Mouse (Mus musculus) embryonic facial prominence, embryonic 15.5 days (tissue): Measurements from ENCODE around the gene Col5a1. TPM values are rescaled to one million over a fixed set of nuclear protein-coding genes. Genes with fewer than 3 reads are reported as not detected.

Experiments
- ATAC-seq: fragments of 200-750 bp; cut with Nextera tagmentation; 2 replicates; pipeline ENCODE4 v1.8.0; 2017; ENCODE audit warnings: low read depth, moderate TSS enrichment; ENCODE audit not compliant: insufficient number of reproducible peaks, low FRiP score, low TSS enrichment
- H3K27ac ChIP-seq: fragments of 300-500 bp; sonication (generic); replicated peaks from 2 replicates; pipeline ENCODE4 v1.5.1; 2015; ENCODE audit warnings: mild to moderate bottlenecking, inconsistent platforms
- H3K27me3 ChIP-seq: fragments of 300-500 bp; sonication (generic); 2 replicates; pipeline ENCODE4 v1.6.1; 2015; ENCODE audit warnings: inconsistent platforms
- H3K36me3 ChIP-seq: fragments of 300-500 bp; sonication (generic); 2 replicates; pipeline ENCODE4 v1.6.1; 2015; ENCODE audit warnings: mild to moderate bottlenecking, inconsistent platforms
- H3K4me1 ChIP-seq: fragments of 300-500 bp; sonication (generic); 2 replicates; pipeline ENCODE4 v1.6.1; 2015; ENCODE audit warnings: inconsistent platforms
- H3K4me2 ChIP-seq: fragments of 300-500 bp; sonication (generic); replicated peaks from 2 replicates; pipeline ENCODE4 v1.6.1; 2015; ENCODE audit warnings: mild to moderate bottlenecking, inconsistent platforms
- H3K4me3 ChIP-seq: fragments of 300-500 bp; sonication (generic); replicated peaks from 2 replicates; pipeline ENCODE4 v1.5.1; 2015; ENCODE audit warnings: mild to moderate bottlenecking, inconsistent platforms
- H3K9ac ChIP-seq: fragments of 300-500 bp; sonication (generic); 2 replicates; pipeline ENCODE4 v1.6.1; 2015; ENCODE audit warnings: inconsistent platforms
- H3K9me3 ChIP-seq: fragments of 300-500 bp; sonication (generic); replicated peaks from 2 replicates; pipeline ENCODE4 v1.6.1; 2016; ENCODE audit warnings: inconsistent platforms
- WGBS: fragments of 180-500 bp; shearing (Covaris S2); methylation state at CpG from one replicate; pipeline ENCODE4 v1.1.7; 2015; 5-methylcytosine and 5-hydroxymethylcytosine counted together
- polyA plus RNA-seq: library from polyadenylated mRNA; unstranded; fragments of >200 nt; fragmentation: Nextera tagmentation; extraction: Ambion mirVana; gene quantifications from 2 replicates; pipeline ENCODE4 v1.2.1, GENCODE M21; 2015

Col5a1 gene
- polyA plus RNA-seq, 1 experiment from 2014 or later, result 217 TPM

- 78% methylated on average over 9 of the region's 9 CpGs for WGBS
- Histone ChIP-seq H3K36me3 (no peaks in the 10 kb centered on the region), H3K4me2 (no peak overlapping the region), H3K4me3 (no peak overlapping the region), H3K27me3 (no peaks in the 10 kb centered on the region), H3K27ac (no peak overlapping the region), H3K4me1 (peaks cover 50% of the 10 kb centered on the region), H3K9me3 (no peaks in the 10 kb centered on the region), H3K9ac (no peak overlapping the region)
- ATAC-seq, result no peak
Measured at GRCm38 (mm10) chr2:27901525-27902245, 15.5 kb downstream of the Col5a1 start.

GRCm38 (mm10) chr2:27902318-27902717, 16.1 kb downstream of the Col5a1 start:
- ATAC-seq, result no peak
- Histone ChIP-seq H3K4me3 (no peak overlapping the region), H3K27ac (no peak overlapping the region), H3K36me3 (no peaks in the 10 kb centered on the region; the same call in 1 of the 2 replicates), H3K9me3 (no peaks in the 10 kb centered on the region), H3K27me3 (no peaks in the 10 kb centered on the region), H3K4me1 (peaks cover 44% of the 10 kb centered on the region), H3K9ac (no peak overlapping the region), H3K4me2 (no peak overlapping the region)
- 57% methylated on average over 3 of the region's 3 CpGs for WGBS

- WGBS, result 52% methylated on average over 2 of the region's 2 CpGs
- H3K4me2 ChIP-seq, result no peak overlapping the region
Measured at GRCm38 (mm10) chr2:27905411-27905810, 19.2 kb downstream of the Col5a1 start.

GRCm38 (mm10) chr2:27910501-27910900, 24.3 kb downstream of the Col5a1 start:
- Histone ChIP-seq H3K9ac (no peak overlapping the region), H3K27ac (no peak overlapping the region), H3K9me3 (no peaks in the 10 kb centered on the region), H3K27me3 (no peaks in the 10 kb centered on the region), H3K4me2 (no peak overlapping the region), H3K4me1 (no peaks in the 10 kb centered on the region; the same call in 1 of the 2 replicates), H3K4me3 (no peak overlapping the region), H3K36me3 (no peaks in the 10 kb centered on the region; the same call in 1 of the 2 replicates)
- no peak for ATAC-seq
- WGBS, result 88% methylated on average over 3 of the region's 3 CpGs

More at GRCm38 (mm10) chr2:27905411-27905810, 19.2 kb downstream of the Col5a1 start:
- no peak overlapping the region for H3K9ac ChIP-seq
- H3K36me3 ChIP-seq, result no peaks in the 10 kb centered on the region; the same call in 1 of the 2 replicates
- peaks cover 27% of the 10 kb centered on the region for H3K4me1 ChIP-seq
- H3K9me3 ChIP-seq, result no peaks in the 10 kb centered on the region
- no peak overlapping the region for H3K27ac ChIP-seq
- H3K27me3 ChIP-seq, result no peaks in the 10 kb centered on the region
- no peak overlapping the region for H3K4me3 ChIP-seq
- ATAC-seq, result no peak

- Histone ChIP-seq H3K9me3 (no peaks in the 10 kb centered on the region), H3K36me3 (0 out of 2 replicates have a peak, but pooled peaks cover 3% of the 10 kb centered on the region), H3K4me2 (no peak overlapping the region), H3K9ac (no peak overlapping the region), H3K27me3 (no peaks in the 10 kb centered on the region), H3K4me3 (no peak overlapping the region), H3K27ac (no peak overlapping the region), H3K4me1 (peaks cover 17% of the 10 kb centered on the region)
- no peak for ATAC-seq
- 88% methylated on average over 1 of the region's 1 CpGs for WGBS
Measured at GRCm38 (mm10) chr2:27912546-27913275, 26.5 kb downstream of the Col5a1 start.

GRCm38 (mm10) chr2:27915726-27916125, 29.5 kb downstream of the Col5a1 start:
- Histone ChIP-seq H3K36me3 (0 out of 2 replicates have a peak, but pooled peaks cover 3% of the 10 kb centered on the region), H3K4me3 (no peak overlapping the region), H3K4me1 (peaks cover 32% of the 10 kb centered on the region), H3K27ac (no peak overlapping the region), H3K27me3 (no peaks in the 10 kb centered on the region), H3K4me2 (no peak overlapping the region), H3K9ac (no peak overlapping the region), H3K9me3 (no peaks in the 10 kb centered on the region)
- ATAC-seq, result no peak
- WGBS, result 52% methylated on average over 4 of the region's 4 CpGs

GRCm38 (mm10) chr2:27916316-27916715, 30.1 kb downstream of the Col5a1 start:
- H3K36me3 ChIP-seq, result 0 out of 2 replicates have a peak, but pooled peaks cover 3% of the 10 kb centered on the region
- H3K4me2 ChIP-seq, result no peak overlapping the region
- H3K27ac ChIP-seq, result no peak overlapping the region
- H3K27me3 ChIP-seq, result no peaks in the 10 kb centered on the region
- H3K9ac ChIP-seq, result no peak overlapping the region
- H3K4me3 ChIP-seq, result no peak overlapping the region
- H3K4me1 ChIP-seq, result peaks cover 34% of the 10 kb centered on the region
- WGBS, result 50% methylated on average over 2 of the region's 2 CpGs
- no peaks in the 10 kb centered on the region for H3K9me3 ChIP-seq
- no peak for ATAC-seq

- Histone ChIP-seq H3K9ac (no peak overlapping the region), H3K27me3 (no peaks in the 10 kb centered on the region), H3K36me3 (0 out of 2 replicates have a peak, but pooled peaks cover 3% of the 10 kb centered on the region), H3K4me3 (no peak overlapping the region), H3K4me2 (no peak overlapping the region), H3K9me3 (no peaks in the 10 kb centered on the region), H3K27ac (no peak overlapping the region), H3K4me1 (peaks cover 42% of the 10 kb centered on the region)
- ATAC-seq, result no peak
- WGBS, result 88% methylated on average over 3 of the region's 3 CpGs
Measured at GRCm38 (mm10) chr2:27917177-27917576, 31.0 kb downstream of the Col5a1 start.

- Histone ChIP-seq H3K27ac (no peak overlapping the region), H3K4me1 (peaks cover 43% of the 10 kb centered on the region), H3K4me3 (no peak overlapping the region), H3K36me3 (0 out of 2 replicates have a peak, but pooled peaks cover 3% of the 10 kb centered on the region), H3K9ac (no peak overlapping the region), H3K9me3 (no peaks in the 10 kb centered on the region), H3K27me3 (no peaks in the 10 kb centered on the region), H3K4me2 (no peak overlapping the region)
- 70% methylated on average over 7 of the region's 7 CpGs for WGBS
- ATAC-seq, result no peak
Measured at GRCm38 (mm10) chr2:27918106-27918505, 31.9 kb downstream of the Col5a1 start.

- ATAC-seq, result no peak
- Histone ChIP-seq H3K4me1 (peaks cover 43% of the 10 kb centered on the region), H3K27me3 (no peaks in the 10 kb centered on the region), H3K27ac (no peak overlapping the region), H3K4me2 (no peak overlapping the region), H3K4me3 (no peak overlapping the region), H3K9me3 (no peaks in the 10 kb centered on the region), H3K9ac (no peak overlapping the region), H3K36me3 (0 out of 2 replicates have a peak, but pooled peaks cover 3% of the 10 kb centered on the region)
- 91% methylated on average over 6 of the region's 6 CpGs for WGBS
Measured at GRCm38 (mm10) chr2:27919309-27919850, 33.2 kb downstream of the Col5a1 start.

- 69% methylated on average over 8 of the region's 8 CpGs for WGBS
- Histone ChIP-seq H3K9me3 (no peaks in the 10 kb centered on the region), H3K4me1 (peaks cover 31% of the 10 kb centered on the region), H3K27me3 (no peaks in the 10 kb centered on the region), H3K9ac (no peak overlapping the region), H3K4me2 (no peak overlapping the region), H3K4me3 (no peak overlapping the region), H3K36me3 (peaks cover 11% of the 10 kb centered on the region), H3K27ac (no peak overlapping the region)
- ATAC-seq, result no peak
Measured at GRCm38 (mm10) chr2:27922053-27922452, 35.8 kb downstream of the Col5a1 start.
